Mouse (Mus musculus) cerebellum, adult 11-12 months (tissue): ENCODE data around the gene Lrrc9.

Experiments
- DNase-seq: peaks from one replicate; pipeline ENCODE4 v3.0.0; 2022

The Lrrc9 gene

DNA sequence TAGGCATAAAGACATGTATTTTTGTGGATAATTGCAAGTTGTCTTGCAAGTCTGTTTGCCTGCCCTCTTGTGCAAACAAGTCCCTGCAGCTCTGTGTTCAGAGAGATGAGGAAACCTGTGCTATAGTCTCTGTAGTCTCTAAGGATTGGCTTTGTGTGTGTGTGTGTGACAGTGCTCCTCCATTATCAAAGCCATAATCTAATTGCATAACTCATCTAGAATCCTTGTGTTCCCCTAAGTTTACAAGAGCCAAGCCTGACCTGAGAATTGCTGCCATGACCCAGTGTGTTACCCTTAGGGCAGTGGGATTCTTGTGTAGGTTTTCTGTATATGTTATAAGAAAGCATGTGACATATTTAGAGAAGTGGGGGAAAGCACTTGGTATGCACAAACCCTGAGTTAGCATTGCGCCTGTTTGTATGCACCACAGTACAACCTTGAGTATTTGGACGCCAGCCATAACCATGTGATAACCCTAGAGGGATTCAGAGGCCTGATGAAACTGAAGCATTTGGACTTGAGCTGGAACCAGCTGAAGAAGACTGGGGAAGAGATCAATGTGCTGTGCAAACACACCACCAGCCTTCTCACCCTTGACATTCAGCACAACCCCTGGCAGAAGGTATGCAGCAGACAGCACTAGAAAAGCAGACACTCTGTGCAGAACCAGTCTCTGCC is 35.2 kb downstream of the Lrrc9 start:
- DNase-seq: no peak

- DNase-seq: no peak
These were observed 40.6 kb downstream of the Lrrc9 start for GRCm38 (mm10) chr12:72482226-72482625.

- no peak for DNase-seq
These were observed 43.2 kb downstream of the Lrrc9 start for GRCm38 (mm10) chr12:72484872-72485271.

GRCm38 (mm10) chr12:72487498-72487897 is 45.8 kb downstream of the Lrrc9 start:
- DNase-seq: no peak

DNA sequence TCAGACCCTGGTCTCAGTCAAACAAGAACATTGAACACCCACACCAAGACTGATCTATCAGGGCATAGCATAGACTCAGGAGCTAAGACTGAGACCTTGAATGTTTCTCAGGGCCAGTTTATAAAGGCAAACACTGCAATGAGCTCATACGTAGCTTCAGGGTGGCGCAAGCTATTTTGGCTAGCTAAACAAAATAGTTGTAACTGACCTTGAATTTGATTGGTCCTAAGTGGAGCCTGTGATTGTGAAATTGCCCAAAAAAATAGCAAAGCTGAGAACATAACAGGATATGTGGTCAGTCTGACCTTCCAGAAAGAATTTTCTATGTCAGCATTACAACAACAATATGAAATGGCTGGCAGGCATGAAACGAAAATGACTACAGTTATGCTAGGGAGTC is 48.3 kb downstream of the Lrrc9 start:
- no peak for DNase-seq

DNA sequence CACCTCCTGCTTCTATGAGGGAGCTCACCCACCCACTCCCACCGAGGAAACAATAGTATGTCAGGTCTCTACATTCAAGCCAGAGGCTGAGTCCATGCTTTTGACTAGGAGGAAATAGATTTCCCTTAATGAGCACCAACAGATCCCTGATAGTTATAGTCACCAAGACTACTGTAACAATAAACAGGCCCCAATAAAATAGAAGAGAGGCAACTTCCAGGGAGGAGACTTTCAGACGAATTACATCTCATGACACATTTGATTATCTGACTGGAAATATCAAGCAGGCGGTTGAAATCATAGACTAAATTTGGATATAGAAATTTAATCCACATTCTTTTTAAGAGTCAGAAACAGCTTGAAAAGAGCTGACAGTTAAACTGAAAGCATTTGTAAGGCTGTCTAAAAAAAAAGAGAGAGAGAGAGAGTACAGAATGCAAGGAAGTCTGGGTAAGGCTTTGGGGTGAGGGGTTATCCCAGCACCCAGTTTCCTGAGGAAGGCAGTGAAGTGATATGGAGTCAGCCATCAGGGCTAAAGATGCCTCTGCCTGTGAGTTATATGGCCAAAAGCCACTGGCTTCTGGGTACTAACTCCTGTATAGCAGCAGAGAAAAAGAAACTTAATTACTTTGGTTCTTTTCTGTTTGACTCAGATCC is 49.5 kb downstream of the Lrrc9 start:
- no peak for DNase-seq

- no peak for DNase-seq
These were observed 55.4 kb downstream of the Lrrc9 start for GRCm38 (mm10) chr12:72496866-72497600.

DNA sequence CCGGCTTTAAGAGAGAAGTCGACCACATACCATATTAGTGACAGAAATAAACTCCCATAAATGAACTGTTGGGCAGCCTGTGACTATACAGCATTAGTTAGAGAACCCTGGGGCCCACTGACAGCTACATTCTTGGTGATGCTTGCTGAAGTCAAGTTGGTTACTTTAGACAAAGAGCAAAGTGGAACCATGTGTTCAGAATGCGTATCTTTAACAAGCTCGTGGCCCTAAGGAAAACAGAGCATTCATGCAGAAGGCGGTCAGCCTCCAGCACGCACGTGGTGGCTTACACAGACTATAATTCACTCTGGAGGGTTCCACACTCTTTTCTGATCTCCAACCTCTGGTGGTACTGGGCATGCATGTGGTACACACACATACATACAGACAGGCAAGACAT is 67.9 kb downstream of the Lrrc9 start:
- DNase-seq: no peak

DNA sequence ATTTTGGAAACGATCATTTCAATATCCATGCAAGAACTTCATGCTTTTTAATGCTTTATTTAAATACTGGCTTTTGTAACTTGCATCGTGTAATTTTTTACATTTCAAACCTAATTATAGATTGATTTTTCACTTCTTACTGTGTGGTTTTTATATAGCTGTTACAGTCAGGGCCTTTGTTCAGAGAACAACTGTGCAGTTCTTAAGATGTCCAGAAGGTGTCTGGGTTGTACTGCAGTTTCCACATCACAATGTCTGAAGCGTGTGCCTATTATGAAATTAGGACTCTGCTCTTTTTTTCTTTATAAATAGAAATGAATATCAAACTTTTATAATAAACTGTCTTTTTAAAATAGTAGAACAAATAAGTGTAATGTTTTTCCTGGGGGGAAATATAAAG is 73.8 kb downstream of the Lrrc9 start:
- no peak for DNase-seq

DNA sequence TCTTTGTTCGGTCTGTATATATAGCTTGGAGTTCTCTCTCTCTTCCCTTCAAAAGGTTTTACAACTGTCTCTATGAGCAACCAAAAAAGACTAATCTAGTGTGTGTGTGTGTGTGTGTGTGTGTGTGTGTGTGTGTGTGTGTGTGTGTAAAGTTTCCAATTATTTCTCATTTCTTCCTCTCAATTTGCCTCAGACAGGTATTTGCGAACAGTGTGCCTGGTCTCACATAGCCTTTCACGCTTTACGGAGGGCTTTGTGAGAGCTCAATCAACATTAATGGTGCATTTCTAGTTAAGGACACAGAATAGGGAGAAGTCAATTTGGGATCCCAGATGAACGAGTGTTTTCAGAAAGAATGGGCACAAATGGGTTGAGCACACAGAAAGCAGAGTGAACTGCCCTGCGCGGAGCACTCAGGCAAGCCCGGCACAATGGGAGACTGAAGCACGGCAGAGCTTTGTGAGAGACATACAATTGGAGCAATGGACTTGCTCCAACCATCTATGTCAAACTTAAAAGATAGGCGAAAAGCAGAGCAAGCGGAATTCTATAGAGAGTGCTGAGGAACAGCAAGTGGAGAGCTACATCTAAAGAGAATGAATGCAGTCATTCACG is 76.6 kb downstream of the Lrrc9 start:
- no peak for DNase-seq

DNA sequence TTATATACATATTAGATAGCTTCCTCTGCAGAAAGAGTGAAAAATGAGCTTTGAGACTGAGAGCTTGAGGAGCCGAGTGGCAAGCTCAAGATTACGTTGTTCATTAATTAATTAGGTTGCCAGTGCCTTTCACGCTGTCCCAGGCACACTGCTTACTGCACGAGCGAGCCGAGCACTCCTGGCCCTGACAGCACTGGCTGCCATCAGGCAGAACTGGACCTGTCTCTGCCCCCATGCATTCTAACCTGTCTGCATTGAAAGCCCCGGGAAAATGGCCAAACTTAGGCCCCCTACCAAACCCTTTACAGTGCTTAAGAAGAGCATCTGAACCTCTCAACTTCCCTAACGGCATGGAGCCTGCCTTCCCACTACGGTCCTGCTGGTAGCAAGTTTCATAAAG is 77.7 kb downstream of the Lrrc9 start:
- no peak for DNase-seq

DNA sequence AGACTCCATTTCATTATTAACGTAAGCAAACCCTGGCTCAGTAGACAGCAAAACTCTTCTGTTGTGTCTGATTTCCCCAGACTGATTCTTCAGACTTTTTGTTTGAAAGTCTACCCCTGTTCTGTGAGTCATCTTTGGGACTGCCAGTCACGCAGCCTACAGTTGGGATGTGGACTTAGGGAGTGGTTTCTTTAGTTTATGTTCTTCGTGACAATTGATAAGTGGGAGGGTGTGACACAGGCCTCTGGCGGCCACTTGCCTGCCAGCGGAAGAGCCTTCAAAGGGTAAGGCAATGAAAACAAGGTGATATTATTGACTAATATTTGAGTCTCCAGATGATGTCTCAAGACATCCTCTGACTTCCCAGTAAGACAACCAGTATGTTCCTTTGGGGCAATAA is 78.2 kb downstream of the Lrrc9 start:
- no peak for DNase-seq

DNA sequence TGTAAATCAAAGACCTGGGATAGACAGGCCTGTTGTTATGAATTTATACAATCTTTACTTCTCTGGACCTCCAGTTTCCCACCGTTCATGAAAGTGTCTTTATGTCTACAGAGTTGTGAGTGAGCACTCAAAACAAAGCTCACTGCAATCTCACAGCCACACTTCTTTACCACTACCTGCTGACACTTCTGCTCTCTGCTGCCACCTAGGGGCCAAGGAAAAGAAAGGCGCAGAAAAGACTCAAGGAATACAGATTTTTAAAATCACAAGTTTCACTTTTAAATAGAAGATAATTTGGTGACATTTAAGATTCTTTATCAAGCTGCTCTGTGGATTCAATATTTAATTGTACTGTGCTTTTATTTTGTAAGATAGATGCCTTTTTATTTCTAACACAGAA is 79.0 kb downstream of the Lrrc9 start:
- DNase-seq: peak; percentile 23

- no peak for DNase-seq
These were observed 83.9 kb downstream of the Lrrc9 start for GRCm38 (mm10) chr12:72525588-72525987.

GRCm38 (mm10) chr12:72532303-72532702 is 90.6 kb downstream of the Lrrc9 start:
- DNase-seq: no peak

DNA sequence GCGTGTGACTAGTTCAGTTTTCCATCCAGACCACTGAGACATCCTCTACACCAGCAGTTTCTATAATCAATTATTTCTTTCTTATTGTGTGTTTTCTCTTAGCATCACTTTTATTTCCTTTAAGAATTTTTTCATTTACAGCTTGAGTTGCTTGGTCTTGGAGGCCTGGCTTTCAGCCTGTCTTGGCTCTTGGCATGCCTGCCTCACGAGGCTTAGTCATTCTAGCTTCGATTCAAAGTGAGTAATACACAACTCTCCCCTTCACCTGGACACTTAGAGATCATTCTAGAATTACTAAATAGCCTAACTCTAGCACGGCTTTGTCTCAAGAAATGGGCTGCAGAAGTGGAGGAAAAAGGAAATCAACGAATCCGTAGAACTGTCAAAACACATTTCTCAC is 92.3 kb downstream of the Lrrc9 start:
- DNase-seq: no peak

DNA sequence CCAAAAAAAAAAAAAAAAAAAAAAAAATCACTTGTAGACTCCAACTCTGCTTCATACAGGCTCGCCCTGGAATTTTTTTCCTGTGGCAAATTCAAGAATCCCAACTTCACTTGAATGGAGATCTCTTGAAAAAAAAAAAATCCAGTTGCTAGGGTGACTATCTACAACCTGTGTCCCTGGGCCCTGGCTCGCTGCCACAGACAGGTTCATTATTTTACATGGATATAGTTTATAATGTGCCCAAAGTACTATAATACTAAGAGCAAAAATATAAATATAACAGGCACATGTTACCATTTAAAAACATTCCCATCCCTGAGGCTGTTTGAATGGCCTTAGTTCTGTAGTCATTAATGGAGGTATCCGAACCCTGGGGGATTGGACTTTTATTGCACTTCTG is 93.9 kb downstream of the Lrrc9 start:
- DNase-seq: no peak

DNA sequence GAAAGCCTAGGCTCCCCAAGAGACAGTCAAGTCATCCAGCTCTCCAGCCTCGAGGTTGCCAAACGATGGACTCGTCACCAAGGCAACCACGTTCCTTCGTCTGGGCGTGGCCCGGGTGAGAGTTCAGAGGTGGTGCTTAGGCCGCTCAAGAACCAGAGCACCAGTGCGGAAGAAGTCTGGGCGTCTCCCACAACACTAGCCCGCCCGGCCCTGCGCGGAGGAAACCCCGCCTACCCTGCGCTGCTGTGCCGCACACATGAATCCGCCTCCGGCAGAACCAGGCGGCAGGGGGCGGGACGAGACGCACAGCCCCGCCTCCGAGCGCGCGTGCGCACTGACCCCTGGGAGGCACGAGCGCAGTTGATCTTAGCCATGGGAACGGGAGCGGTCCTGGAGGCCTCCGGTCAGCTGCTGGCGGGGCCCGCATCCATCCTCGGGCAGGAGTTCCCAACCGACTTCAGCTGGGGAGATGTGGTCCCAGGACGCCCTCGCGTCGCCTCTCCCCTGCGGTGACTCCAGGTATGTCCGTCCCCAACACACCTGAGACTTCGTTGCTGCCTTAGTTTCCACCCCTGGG is 94.4 kb downstream of the Lrrc9 start, which contains the start of gene Pcnx4:
Pcnx4 (plus strand) TSS at position 363 of the 577 bp plus-strand sequence.
- peak; percentile 95 for DNase-seq

DNA sequence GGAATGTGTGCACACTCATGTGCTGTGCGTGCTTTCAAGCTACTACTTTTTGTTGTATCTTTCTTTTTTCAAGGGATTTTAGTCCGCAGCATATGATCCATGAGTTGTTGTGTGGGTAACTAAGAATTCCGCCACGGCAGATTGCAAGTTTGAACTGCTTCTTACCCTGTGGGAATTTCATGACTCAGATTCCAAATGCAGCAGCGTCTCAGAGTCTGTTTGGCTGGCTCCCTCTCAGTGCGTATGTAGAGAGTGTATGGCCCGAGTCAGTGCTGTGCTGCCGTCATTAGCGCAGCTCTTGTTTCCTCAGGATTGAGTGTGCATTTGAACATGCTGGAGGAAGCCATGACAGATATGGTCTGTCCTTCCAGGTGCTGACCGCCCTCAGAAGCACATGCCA is 96.9 kb downstream of the Lrrc9 start:
- no peak for DNase-seq

DNA sequence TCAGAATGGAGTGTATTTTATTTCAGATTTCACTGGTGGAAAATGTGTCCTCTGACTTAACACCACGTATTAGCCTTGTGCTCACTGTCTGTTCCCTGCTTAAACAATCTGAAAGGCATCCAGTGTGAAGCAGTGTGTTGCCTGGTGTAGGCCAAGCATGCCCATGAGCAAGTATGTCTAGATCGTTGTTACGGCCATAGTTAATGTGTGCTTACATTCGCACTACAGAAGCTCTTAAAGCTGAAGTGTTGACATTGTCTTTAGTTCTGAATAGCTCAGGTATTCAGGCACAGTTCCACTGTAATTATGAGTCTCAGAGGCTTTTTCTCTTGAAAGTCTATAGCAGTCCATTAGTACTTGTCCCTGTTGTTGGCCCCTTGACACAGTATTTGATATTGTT is 112.7 kb downstream of the Lrrc9 start:
- no peak for DNase-seq

DNA sequence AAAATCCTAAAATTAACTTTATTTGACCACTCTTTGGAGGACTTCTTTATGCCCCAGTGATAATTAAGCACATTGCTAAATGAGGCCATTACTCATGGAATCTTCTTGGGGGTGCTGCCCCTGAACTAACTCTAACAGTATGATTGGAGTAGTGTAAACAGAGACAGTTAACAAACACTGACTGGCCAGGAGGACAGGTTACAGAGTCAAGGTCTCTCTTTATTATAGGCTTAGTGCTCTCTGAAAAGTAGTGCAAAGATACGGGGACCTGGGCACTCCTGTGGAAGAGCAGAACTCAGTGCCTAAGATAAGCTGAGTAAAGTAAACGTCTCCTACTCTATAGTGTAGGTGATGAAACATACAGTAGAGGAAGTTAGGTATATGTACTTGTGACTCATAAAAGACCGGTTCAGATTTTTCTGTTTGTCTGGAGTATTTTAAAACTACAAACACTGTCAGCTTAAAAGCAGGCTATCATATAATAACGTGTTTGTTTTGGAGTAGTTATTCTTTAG is 122.7 kb downstream of the Lrrc9 start:
- no peak for DNase-seq
